Mouse (Mus musculus) embryonic fibroblast, embryonic 13.5 days (primary cell): ENCODE data around the gene Acod1. TPM values are rescaled to one million over a fixed set of nuclear protein-coding genes. Genes with fewer than 3 reads are reported as not detected.

ENCODE experiments used
- H3K27ac ChIP-seq: 2 replicates; pipeline ENCODE4 v1.5.1; 2012; ENCODE audit warnings: low read length, control low read depth, inconsistent platforms; ENCODE audit not compliant: insufficient read depth
- H3K4me1 ChIP-seq: 2 replicates; pipeline ENCODE4 v1.6.1; 2011; ENCODE audit warnings: low read length; ENCODE audit not compliant: control insufficient read depth, insufficient read depth
- H3K4me3 ChIP-seq: 2 replicates; pipeline ENCODE4 v1.5.1; 2011; ENCODE audit warnings: mild to moderate bottlenecking, control low read depth, low read length; ENCODE audit not compliant: insufficient read depth
- CTCF ChIP-seq: IDR thresholded peaks from 2 replicates; pipeline ENCODE4 v1.5.1; 2011; ENCODE audit warnings: mild to moderate bottlenecking, control low read depth, low read length, moderate library complexity, borderline replicate concordance; ENCODE audit not compliant: insufficient read depth
- POLR2A ChIP-seq: IDR thresholded peaks from 2 replicates; pipeline ENCODE4 v1.6.1; 2011; ENCODE audit warnings: low read depth, mild to moderate bottlenecking, control low read depth, low read length, moderate library complexity
- polyA plus RNA-seq: library from polyadenylated mRNA; stranded (reverse); fragments of >200 nt; gene quantifications from 2 replicates; pipeline ENCODE4 v1.2.4, GENCODE M21; 2011; ENCODE audit warnings: low read depth; ENCODE audit not compliant: missing spikeins, insufficient read length

The Acod1 gene
- not detected in 2 replicates for polyA plus RNA-seq

DNA sequence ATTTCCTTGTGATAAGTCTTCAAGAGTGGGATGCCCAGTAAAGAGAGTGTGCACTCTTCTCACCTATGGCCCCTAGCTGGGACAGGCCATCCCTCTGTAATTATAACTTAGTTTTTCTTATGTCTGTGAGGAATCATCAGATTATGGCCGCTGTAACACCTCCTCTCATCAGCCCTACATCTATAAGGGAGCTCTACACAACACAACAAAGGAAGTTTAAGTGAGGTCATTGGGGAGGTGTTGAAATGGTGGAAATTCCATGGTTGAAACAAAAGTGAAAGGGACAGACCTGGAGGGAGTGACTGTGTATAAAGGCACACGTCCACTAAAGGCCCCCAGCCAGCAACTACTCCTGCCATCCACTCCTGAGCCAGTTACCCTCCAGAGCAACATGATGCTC lies at the start of gene Acod1:
Gene Acod1, plus strand, starts transcription at position 301 of the 400 bp plus-strand sequence.
- Histone ChIP-seq H3K4me3 (no peak within 1 kb of the TSS), H3K4me1 (no peaks in the 10 kb centered on the region), H3K27ac (no peak within 1 kb of the TSS)
- TF ChIP-seq POLR2A = no peak
- TF ChIP-seq CTCF = no peak

- Histone ChIP-seq H3K4me3 (no peak overlapping the region), H3K27ac (no peak overlapping the region), H3K4me1 (no peaks in the 10 kb centered on the region)
- TF ChIP-seq CTCF (no peak), POLR2A (no peak)
Measured at GRCm38 (mm10) chr14:103007737-103008136, 39.0 kb upstream of the Acod1 start.

GRCm38 (mm10) chr14:103011782-103012181 lies 35.0 kb upstream of the Acod1 start:
- H3K27ac ChIP-seq = no peak overlapping the region
- H3K4me3 ChIP-seq = no peak overlapping the region
- TF ChIP-seq POLR2A = no peak
- peak; percentile 56; the same call in 1 of the 2 replicates for TF ChIP-seq CTCF
- H3K4me1 ChIP-seq = no peaks in the 10 kb centered on the region

GRCm38 (mm10) chr14:103012563-103013150 lies 34.1 kb upstream of the Acod1 start:
- Histone ChIP-seq H3K4me1 (no peaks in the 10 kb centered on the region), H3K4me3 (no peak overlapping the region), H3K27ac (no peak overlapping the region)
- TF ChIP-seq POLR2A = no peak
- peak; percentile 82; the same call in 1 of the 2 replicates for TF ChIP-seq CTCF

- TF ChIP-seq CTCF = no peak
- no peak for TF ChIP-seq POLR2A
- H3K27ac ChIP-seq = no peak overlapping the region
- H3K4me3 ChIP-seq = no peak overlapping the region
- H3K4me1 ChIP-seq = no peaks in the 10 kb centered on the region
Measured at GRCm38 (mm10) chr14:103017009-103017408, 29.8 kb upstream of the Acod1 start.

DNA sequence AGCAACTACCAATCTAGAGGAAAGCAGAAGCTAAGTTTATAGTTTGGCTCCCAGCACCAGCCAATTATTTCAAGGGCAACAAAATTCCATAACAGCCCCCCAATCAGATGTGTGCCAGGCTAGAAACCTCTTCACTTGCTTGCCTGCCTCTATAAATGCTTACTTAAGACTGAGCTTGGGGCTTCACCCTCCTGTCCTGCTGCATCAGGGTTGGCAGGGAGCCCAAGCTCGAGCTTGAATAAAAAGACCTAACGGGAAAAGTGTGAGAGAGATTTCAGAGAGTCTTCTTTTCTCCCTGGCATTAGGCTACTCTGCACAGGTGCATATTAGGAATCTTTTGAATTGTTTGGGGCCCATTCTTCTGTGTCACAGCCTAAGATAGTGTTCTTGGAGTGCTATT lies 26.7 kb upstream of the Acod1 start:
- no peak overlapping the region for H3K4me3 ChIP-seq
- TF ChIP-seq CTCF (no peak), POLR2A (no peak)
- H3K4me1 ChIP-seq = no peaks in the 10 kb centered on the region
- no peak overlapping the region for H3K27ac ChIP-seq

- no peak for TF ChIP-seq CTCF
- no peak for TF ChIP-seq POLR2A
- Histone ChIP-seq H3K4me1 (peaks cover 4% of the 10 kb centered on the region; the same call in 1 of the 2 replicates), H3K27ac (no peak overlapping the region), H3K4me3 (no peak overlapping the region)
Measured at GRCm38 (mm10) chr14:103029203-103029602, 17.6 kb upstream of the Acod1 start.

DNA sequence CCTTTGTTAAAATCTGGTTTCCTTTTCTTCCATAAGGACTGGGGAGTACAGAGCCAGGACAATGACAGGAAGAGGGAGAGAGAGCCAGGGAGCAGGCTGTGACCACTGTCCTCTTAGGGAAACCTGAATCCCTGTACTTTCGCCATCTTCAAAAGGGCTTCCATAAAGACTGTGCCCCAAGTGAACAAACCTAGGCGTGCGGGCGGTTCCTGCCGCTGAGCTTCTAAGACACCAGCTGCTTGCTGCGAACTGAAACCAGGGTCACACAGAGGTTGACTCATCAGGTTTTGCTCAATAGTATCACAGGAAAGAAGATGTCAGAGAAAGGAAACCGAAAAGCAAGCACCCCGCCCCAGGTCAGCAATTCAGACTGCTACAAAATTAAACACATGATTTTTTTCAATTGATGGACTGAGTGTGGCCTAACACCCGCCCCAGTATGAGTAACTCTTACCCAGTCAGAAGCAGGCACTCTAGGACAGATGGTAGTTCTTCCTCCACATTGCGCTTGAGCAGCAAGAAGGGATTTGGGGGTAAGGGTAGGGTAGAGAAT lies 13.4 kb upstream of the Acod1 start:
- peaks cover 4% of the 10 kb centered on the region; the same call in 1 of the 2 replicates for H3K4me1 ChIP-seq
- no peak overlapping the region for H3K4me3 ChIP-seq
- H3K27ac ChIP-seq = no peak overlapping the region
- TF ChIP-seq CTCF (no peak), POLR2A (no peak)

GRCm38 (mm10) chr14:103034076-103034475 lies 12.7 kb upstream of the Acod1 start:
- TF ChIP-seq POLR2A = no peak
- TF ChIP-seq CTCF = no peak
- Histone ChIP-seq H3K4me1 (peaks cover 4% of the 10 kb centered on the region; the same call in 1 of the 2 replicates), H3K4me3 (no peak overlapping the region), H3K27ac (no peak overlapping the region)

DNA sequence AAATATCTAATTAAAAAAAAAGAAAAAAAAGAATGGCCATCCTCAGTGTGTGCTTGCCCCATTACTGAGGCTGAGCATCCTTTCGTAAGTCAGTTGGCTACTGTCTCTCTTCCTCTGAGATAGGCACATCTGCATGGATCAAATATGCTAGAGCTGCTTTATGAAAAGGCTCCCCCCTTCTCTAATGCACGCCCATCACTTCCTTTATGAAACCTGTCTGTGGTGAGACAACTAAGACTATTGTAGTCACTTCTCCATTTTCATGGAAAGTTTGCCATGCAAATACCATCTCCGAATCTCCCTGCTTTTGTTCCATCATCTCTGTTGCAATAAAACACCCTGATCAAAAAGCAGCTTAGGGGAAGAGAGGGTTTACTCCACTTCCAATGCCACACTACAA lies 9.8 kb upstream of the Acod1 start:
- TF ChIP-seq POLR2A = no peak
- TF ChIP-seq CTCF = no peak
- Histone ChIP-seq H3K4me1 (peaks cover 4% of the 10 kb centered on the region; the same call in 1 of the 2 replicates), H3K4me3 (no peak overlapping the region), H3K27ac (no peak overlapping the region)
